Mouse (Mus musculus): Measurements from ENCODE around the gene Ormdl1.
A peak's percentile ranks its signal among the peaks of the same experiment; 100 is the strongest.
"Not testable (repeated sequence)": the region's sequence is repeated elsewhere in the genome, so short reads cannot be mapped to it uniquely, and the experiment has no call there.

Gene Ormdl1

DNA sequence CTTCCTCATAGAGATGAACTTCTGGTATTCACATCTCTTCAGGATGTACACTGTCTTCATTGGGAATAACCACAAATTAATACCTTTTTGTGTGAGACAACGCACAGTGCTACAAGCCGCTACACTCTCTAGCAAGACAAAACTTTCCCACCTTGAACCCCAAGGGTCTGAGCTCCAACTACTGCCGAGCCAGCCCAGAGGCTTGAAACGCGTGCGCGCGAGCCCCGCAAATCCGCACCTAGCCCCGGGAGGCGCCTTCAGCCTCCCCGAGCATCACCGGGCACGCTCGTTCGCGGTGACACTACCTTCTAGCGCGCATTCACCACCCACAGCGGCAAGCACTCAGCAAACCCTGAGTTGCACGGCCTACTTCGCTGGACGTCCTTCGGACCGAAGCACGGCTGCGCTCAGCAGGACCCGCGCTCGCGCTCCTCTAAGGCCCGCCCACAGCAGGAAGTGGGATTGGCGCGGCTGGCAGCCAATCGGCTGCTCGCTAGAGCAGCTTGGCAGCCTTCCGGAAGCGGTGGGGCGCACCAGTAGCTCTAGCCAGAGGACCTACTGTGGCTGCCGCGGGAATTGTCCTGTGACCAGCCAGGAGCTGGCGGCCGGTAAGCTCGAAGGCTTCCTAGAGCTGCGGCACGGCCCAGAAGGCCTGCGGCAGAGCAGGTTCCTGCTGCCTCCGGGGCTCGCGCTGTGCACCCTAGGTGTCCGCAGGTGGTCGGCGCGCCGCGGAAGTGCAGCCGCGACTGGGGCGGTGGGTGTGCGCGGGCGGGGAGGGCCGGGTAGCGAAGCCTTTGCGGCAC, at the start of gene Ormdl1, which contains the start of the genes Pms1 and Gm28778:
Gene Ormdl1 (plus strand): TSS at position 515 of the 803 bp plus-strand sequence.
Gene Pms1 (minus strand): TSS at position 438 of the 803 bp plus-strand sequence.
Gene Gm28778 (plus strand): TSS at position 531 of the 803 bp plus-strand sequence.
- peak; percentile 96 for DNase-seq

GRCm38 (mm10) chr1:53264958-53265612, 31.8 kb upstream of the Ormdl1 start:
- not testable (repeated sequence) for DNase-seq

GRCm38 (mm10) chr1:53269901-53270300, 27.0 kb upstream of the Ormdl1 start:
- no peak for DNase-seq

- peak; percentile 34 for DNase-seq
Observed at GRCm38 (mm10) chr1:53272646-53273045, 24.2 kb upstream of the Ormdl1 start.

GRCm38 (mm10) chr1:53291197-53291596, 5.7 kb upstream of the Ormdl1 start:
- peak; percentile 4 for DNase-seq

DNA sequence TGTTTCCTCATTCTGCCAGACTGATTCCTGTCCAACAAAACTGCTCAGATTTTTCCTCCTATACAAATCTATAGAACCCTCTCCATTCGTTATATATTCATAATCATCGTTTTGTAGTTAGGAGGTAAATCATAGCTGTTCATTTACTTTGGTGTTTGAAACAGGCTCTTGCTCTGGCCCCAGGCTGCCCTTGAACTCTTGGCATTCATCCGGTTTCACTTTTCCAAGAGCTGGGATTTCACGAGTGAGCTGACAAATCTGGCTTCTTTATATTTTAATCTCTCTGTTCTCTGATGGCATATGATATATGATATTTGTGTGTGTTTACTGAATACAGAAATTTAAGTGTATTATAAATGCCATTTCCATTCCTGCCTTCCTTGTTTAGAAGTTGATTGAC, 3.6 kb downstream of the Ormdl1 start:
- DNase-seq: no peak

GRCm38 (mm10) chr1:53312989-53313967, 16.4 kb downstream of the Ormdl1 start, which contains the start of gene Osgepl1:
Gene Osgepl1 (plus strand): TSS chr1:53313624.
- DNase-seq: peak; percentile 91

- DNase-seq: no peak
Observed at GRCm38 (mm10) chr1:53321662-53322344, 24.9 kb downstream of the Ormdl1 start.

GRCm38 (mm10) chr1:53323254-53323653, 26.4 kb downstream of the Ormdl1 start:
- no peak for DNase-seq

- DNase-seq: no peak
Observed at GRCm38 (mm10) chr1:53324277-53324676, 27.4 kb downstream of the Ormdl1 start.

GRCm38 (mm10) chr1:53324827-53325494, 28.1 kb downstream of the Ormdl1 start:
- no peak for DNase-seq

DNA sequence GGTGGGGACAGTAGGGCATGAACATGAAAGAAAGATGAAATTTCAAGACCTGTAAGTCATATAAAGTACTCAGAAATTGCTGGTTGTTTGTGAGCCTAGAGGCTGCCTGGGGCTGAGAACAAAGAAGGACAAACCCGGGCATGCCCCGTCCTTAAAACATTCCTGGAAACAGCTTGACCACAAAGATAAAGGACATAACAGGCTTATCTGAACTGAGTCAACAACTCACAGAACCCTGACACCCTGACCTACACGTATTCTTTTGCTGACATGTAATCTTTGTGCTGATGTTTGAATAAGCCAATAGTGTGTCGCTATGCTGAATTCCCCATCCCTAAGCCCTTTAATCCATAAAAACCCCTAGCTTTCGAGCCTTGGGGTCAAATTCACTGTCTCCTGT, 36.6 kb downstream of the Ormdl1 start:
- not testable (repeated sequence) for DNase-seq

- DNase-seq: no peak
Observed at GRCm38 (mm10) chr1:53335465-53335864, 38.6 kb downstream of the Ormdl1 start.

DNA sequence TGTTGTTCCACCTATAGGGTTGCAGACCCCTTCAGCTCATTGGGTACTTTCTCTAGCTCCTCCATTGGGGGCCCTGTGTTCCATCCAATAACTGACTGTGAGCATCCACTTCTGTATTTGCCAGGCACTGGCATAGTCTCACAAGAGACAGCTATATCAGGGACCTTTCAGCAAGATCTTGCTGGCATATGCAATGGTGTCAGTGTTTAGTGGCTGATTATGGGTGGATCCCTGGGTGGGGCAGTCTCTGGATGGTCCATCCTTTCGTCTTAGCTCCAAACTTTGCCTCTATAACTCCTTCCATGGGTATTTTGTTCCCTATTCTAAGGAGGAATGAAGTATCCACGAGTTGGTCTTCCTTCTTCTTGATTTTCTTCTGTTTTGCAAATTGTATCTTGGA, 40.5 kb downstream of the Ormdl1 start:
- DNase-seq: not testable (repeated sequence)

DNA sequence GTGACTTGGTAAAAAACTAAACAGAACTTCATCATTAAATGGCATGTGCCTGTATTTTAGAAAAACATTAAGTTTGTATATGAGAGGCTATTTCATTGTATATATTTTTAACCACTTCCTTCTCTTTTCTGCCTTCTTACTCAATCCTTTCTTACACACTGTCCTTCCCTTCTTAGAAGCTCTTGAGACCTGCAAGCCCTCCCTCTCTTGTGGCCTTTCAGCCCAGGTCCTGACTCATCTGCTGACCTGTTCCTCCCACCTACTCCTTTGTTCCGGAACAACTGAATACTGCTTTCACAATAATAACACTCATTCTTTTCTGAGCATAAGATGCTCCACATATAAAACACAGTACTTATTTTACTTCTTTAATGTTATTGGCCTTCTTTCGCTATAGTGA, 44.2 kb downstream of the Ormdl1 start:
- DNase-seq: no peak

DNA sequence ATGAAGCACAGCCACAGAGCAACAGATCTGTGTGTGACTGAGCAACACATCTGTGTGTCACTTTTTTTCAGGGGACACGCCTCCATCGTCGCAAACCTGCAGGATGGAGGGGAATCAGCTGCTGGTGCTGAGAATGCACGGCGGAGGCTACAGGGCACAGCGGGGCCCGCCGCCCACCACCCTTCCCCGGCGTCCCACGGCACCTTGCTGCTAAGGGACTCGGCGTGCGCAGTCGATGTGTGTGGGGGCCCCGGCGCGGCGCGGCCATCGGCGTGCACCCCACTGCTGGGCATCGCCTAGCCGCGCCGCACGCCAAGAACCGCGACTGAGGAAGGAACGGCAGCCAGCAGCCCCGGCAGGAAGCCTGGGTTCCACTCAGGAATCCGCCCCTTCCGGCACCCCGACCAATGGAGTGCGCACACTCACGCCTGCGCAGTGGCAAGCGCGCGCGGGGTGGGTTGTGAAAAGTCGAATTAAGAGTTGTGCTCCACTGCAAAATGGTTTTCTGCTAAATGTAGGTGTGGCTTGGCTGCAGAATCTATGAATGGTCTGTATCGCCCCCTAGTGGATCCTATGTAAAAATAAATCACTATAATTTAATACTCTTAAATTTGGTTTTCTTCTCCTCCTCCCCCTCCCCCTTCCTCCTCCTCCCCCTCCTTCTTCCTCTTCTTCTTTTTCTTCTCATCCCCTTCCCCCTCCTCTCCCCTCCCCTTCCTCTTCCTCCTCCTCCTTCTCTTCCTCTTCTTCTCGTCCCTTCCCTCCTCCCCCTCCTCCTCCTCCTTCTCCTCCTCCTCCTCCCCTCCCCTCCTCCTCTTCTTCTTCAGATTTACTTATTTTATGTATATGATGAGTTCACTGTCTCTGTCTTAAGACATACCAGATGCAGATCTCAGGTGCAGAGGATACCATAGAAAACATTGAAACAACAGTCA, 55.7 kb downstream of the Ormdl1 start, which contains the start of the genes Asdurf, Gm28551 and Asnsd1:
Gene Asdurf (minus strand): TSS at position 293 of the 935 bp plus-strand sequence.
Gene Gm28551 (minus strand): TSS at position 341 of the 935 bp plus-strand sequence.
Gene Asnsd1 (minus strand): TSS at position 426 of the 935 bp plus-strand sequence.
- peak; percentile 97 for DNase-seq

DNA sequence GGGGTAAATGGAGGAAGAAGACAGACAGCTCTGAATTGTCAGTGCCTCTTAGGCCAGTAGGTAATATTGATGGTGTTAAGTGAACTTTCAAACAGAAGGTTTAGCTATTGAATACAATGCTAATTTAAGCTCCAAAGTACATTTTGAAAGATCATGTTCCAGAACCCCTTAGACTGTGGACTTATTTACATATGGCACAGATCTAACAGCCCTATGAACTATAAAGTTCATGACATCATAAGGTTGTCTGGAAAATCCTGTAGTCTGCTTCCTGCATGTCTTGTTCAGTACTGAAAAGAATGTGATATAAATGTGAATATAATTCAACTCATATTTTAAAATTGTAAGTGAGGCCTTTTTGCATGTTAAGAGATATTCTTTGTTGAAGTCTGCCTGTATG, 62.1 kb downstream of the Ormdl1 start:
- DNase-seq: no peak
